Mouse (Mus musculus): ENCODE measurements around the gene Wwc2.

DNA sequence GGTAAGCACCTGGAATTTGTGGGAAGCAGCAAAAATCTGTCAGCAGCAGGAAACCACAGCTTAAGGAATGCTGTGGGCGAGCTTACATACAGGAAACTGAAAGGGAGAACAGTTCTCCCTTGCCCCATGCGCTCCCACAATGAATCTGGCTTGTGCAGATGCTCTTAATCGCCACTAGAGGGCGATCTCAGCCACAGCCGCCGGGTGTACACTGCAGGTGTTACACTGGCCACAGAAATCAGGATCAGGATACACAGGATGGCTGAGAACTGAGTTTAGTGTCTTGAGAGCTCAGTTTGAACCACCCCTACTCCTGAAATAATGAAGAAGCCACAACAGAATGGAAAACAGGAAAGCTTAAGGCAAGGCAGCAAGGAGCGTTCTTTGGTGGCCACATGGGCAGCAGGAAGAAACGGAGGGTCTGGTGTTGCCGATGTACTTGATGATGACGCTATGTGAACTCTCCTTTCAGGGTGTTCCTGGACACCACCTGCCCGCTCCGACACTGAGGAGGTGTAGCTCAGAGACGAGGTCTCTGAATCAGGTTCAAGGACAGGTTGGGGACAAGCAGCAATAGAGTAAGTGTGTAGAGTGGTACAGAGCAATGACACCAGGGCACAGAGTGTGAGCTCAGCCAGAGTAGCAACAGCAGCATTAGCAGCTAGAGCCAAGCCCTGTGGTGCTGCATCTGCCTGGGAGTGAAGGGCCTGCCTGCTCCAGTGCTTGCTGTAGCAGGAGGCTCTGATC is 118.2 kb downstream of the Wwc2 start:
- TF ChIP-seq CTCF (IDR thresholded peaks at IDR 0.05; ENCODE audit: low read depth) (peak; percentile 95), EP300 (IDR thresholded peaks at IDR 0.05; ENCODE audit: low read depth) (no peak)

All from liver, postnatal 0 days (tissue).